Mouse (Mus musculus): Measurements from ENCODE around the gene Snx22. TPM values are rescaled to one million over a fixed set of nuclear protein-coding genes. Genes with fewer than 3 reads are reported as not detected.

The Snx22 gene
- total RNA-seq, 2 experiments from 2014 or later = 1.1 to 1.2 TPM

DNA sequence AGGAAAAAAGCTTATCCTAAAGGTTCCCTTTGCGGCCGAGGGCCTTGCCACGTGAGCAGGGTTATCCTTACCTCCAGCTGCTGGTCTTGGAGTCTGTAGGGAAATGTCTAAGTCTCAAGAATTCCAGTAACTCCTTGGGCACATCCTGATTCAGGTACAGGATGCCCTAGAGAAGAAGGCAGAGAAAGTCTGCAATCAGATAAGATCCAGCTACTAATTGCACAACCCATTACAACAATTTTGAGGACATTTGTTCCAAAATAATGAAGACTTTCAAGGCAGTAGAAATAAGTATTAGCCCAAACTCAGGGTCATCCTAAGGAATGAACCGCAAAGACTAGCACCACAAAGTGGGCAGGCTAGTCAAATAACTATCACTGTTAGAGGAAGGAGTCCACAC, 1.5 kb downstream of the Snx22 start:
- no peak for DNase-seq

DNA sequence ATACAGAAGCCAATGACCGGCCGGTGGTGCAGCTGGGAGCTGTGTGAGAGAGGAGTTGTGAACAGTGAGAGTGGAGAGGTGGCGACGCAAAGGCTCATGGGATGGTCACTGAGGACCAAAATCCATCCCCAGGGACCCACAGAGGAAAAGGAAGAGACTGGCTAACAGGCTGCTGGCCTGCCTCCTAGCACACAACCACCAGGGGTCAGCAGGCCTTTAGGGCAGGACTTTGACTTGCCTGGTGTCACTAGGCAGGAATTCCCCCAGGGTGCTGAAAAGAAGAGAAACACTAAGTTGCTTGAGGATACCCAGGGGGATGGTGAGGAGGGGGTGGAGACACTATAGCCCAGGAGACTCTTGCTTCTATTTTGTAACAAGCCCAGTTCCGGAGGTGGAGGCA, 2.0 kb downstream of the Snx22 start:
- DNase-seq = peak; percentile 67

DNA sequence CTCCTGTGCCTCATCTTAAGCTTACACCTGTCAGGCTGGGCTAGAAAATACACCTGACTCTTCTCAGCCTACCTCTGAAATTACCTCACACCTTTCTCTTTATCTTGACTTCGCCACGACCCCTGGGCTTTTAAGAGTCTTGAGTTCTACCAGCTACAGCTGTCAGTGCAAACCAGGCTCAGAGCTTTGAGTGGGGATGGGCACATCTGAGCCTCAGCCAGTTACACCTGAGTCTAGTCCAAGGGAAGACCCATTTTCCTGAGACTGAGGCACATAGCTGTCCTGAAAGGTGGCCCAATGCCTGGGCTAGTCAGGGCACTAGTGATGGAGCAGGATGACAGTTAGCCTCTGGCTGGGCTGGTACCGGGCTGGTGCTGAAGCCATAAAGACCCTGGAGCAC, 2.7 kb downstream of the Snx22 start:
- DNase-seq = no peak

DNA sequence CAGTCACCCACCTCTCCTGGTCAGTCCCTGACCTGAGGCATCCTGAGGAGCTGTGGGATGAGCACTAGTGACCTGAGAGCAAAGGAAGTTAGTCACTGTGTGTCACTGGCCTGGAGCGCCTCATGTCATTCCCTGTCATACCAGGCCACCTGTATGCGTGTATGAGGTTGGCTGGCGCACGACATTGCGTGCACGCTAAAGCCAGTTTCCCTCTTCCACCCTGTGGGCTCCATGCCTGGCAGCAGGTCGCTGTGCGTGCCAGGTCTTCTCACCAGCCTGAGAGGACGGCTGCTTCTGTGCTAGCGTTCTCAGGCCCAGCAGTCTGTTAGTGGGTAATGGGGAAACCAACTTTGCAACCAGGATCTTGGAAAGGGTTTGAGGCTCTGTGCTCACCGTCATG, 5.2 kb downstream of the Snx22 start:
- no peak for DNase-seq

DNA sequence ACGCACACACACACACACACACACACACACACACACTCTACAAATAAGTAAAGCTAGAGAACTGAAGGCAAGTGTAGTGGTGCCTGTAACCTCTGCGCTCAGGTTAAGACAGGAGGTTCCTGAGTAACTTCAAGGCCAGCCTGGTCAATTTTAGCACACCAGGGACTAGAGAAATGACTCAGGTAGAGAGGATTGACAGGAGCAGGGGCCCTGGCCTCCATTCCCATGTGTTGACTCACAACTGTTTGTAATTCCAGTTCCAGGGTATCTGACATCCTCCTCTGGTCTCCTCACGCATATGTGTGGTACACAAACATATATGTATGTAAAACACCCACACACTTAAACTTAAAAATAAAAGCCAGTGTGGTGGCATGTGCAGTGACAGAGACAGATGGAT, 6.1 kb downstream of the Snx22 start:
- no peak for DNase-seq

DNA sequence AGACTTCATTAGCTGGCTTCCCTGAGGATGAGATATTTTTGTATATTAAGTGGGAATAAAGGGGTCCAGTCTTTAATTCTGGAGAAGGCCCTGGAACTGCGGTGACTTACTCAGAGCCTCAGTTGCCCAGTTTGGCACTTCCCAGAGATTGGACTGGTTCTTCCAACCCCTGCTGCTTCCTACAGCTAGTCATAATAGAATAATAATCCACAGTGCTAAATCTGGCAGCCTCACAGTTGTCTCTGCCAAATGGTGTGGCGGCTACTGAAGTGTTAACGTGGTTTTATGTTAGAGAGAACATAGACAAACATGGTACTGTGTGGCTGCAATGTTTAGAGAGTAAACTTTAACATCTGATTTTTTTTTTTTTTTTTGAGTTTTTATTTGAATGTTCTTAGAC, 7.9 kb downstream of the Snx22 start:
- no peak for DNase-seq

DNA sequence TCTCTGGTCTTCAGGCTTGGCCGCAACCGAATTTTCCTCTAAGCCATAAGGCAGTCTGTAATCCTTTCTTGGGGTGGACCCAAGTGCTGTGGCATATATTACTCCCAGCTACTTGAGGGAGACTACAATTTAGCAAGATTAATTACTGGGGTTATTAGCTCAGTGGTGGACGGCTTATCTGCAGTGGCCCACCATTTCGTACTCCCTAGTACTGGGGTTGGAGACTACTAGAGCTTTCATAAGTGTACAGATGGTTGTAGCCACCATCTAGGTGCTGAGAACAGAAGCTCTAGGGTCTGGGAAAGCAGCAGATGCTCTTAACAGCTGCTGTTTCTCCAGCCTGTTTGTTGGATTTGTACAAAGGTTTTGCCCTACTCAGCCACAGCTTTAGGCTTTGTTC, 8.5 kb downstream of the Snx22 start:
- DNase-seq = no peak

DNA sequence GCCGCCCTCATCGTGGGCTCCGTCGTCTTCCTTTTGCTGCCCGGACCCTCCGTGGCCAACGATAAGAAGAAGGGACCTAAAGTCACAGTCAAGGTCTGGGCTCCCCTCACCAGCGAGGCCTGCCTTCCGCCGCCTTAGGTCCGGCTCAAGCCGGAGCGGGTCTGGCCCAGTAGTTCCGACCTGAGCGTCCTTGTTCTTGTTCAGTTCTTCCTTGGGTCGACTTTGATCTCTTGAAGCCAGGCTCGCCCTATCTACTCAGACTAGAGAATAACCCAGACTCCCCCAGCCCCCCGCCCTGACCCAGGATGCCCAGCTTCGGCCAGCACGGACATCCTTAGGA, 9.2 kb downstream of the Snx22 start:
- DNase-seq = no peak

DNA sequence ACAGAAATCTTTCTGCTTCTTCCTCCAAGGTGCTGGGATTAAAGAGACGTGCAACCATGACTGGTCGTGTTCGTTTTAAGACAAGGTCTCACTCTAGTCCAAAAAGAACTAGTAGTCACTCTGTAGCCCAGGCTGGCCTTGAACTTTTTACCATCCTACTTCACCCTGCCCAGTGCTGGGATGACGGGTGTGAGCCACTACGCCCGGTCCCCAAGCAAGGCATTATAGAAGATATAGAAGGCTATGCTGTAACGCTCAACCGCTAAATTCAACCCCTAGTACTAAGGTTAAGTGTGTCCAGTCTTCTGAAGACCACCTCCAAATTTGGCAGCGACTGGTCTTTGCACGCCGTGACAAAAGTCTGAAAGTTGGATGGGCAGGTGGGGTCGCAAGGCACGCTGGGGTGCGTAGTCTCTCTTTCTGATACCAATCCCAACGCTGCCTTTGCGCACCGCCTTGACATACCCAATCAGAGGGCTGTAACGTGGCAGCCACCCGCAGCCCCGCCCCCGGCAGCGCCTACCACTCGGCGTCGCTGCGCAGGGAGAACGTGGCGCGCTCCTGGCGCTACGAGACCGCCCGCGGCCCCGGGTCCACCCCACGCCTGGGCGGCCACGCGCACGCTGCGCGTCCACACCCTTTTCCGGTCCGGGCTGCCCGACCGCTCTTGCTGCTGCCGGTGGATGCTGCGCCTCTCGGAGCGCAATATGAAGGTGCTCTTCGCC, 9.8 kb downstream of the Snx22 start, which contains the start of gene Ppib:
TSS of gene Ppib (plus strand) at position 640 of the 725 bp plus-strand sequence.
- peak; percentile 98 for DNase-seq

DNA sequence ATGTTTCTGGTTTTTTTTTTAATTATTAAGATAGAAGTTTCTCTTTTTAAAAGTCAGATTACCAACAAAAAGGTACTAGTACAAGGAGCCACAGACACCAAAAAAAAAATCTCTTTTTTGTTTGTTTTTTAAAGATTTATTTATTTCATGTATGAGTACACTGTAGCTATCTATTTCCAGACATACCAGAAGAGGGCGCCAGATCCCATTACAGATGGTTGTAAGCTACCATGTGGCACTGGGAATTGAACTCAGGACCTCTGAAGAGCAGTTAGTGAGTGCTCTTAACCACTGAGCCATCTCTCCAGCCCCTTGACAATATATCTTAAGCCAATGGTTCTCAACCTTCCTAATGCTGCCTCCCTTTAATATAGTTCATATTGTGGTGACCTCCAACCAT, 15.9 kb downstream of the Snx22 start:
- no peak for DNase-seq

DNA sequence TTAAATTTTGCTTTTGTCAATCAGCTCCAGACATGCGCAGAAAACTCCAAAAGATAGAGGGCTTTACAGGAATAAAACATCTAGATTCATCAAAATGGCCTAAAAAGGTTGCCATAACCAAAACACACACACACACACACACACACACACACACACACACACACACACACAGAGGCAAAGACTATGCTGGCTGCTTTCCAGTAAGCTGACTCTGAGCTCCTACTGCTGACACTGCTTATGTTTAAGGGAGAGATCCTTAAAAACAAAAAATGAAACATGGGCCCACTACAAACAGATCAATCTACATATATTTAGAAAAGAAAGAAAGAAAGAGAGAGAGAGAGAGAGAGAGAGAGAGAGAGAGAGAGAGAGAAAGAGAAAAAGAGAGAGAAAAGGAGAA, 16.8 kb downstream of the Snx22 start:
- no peak for DNase-seq

DNA sequence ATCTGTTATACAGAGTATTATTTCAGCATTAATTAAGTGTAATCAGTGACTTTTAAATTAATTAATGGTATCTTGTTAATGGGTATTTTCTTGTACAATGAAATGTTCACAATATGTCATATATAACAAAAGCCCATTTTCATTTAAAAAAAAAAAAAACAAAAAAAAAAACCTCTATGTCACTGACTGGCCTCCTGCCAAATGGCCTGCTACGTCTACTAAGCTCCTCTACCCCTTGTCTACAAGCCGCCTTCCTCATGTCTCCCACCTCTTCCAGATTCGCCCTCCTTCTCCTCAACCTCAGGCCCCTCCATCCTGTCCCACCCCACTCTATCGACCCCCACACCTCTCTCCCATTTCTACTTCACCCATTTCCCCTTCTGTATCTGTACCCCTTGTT, 18.0 kb downstream of the Snx22 start:
- DNase-seq = no peak

DNA sequence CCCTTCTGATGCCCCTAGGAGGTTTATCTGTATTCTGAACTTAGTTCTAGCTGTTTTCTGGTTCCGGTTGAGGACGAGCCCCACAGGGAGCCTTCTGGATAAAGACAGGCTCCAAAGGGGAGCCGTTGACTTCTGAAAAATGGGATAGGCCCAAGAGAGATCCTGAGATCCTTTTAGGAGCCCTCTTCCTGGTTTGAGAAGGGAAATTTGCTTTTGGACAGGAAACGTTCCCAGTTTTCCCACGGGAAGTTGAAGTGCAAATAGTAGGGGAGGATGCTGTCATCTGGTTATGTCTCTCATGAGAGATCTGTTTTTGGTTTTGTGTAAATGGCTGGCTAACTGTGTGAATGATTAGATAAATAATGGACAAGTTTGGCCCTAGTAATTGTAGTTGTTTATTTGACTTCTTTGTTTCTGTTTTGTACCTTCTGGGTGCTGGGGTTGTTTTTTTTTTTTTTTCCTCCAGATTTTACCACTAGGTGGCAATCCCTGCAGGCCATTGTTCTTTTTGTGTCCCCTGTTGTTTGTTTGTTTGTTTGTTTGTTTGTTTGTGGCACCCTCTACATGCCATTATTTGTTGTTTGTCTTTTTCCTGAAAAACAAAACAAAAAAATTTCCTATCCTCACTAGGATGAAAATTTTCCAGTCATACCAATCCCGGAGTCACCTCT, 19.5 kb downstream of the Snx22 start:
- DNase-seq = no peak

DNA sequence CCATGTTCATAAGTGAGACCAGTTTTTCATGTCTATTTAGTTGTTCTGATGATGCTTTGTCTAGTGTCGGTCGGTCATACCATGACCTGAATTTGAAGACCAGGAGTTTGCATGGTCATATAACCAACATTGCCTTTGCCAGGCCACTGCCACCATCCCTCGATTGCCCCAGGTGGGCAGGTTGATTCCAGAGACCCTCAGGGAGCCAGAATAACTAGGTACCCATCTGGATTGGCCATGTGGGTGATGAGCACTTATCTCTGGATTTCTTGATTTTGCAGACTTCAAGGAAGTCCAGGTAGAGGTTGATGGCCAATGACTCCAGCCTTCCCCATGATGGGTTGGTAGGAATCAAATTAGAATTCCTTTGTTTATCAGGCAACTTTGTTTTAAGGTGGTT, 26.3 kb downstream of the Snx22 start:
- DNase-seq = no peak

DNA sequence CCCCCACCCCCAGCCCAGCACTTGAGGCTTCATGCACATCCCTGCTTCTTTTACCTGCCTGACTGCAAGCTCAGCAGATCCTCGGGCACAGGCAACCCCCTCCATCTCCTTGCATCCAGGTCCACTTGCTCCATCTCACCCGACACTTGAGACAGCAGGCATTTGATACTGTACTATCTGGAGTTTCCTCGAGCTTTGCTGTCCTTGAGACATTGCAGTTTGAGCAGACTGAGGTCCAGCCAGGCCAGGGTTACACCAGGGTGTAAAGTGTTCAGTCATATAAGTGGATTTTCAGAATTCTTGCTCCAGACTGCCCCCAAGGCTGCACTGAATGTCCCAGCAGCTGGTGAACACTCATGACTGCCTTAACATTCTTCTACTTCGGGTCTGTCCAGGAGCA, 27.2 kb downstream of the Snx22 start:
- no peak for DNase-seq

DNA sequence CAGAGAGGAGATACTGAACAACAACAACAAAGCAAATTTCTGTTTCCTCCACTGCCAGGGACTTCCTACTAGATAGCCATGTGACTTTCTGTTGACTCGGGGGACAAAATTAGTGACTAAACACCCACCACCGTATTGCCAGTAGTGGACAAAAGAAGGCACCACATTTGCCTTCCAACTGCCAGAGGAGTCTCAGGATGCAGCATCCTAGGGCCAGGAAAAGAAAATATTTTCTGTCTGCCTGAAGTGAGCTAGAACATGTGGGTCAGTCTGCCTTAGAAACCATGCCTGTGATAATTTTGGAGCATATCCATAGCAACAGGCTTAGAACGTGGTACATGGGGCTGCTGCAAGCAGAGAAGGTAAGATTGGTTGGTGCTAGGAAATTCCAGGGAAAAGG, 28.7 kb downstream of the Snx22 start:
- DNase-seq = no peak

DNA sequence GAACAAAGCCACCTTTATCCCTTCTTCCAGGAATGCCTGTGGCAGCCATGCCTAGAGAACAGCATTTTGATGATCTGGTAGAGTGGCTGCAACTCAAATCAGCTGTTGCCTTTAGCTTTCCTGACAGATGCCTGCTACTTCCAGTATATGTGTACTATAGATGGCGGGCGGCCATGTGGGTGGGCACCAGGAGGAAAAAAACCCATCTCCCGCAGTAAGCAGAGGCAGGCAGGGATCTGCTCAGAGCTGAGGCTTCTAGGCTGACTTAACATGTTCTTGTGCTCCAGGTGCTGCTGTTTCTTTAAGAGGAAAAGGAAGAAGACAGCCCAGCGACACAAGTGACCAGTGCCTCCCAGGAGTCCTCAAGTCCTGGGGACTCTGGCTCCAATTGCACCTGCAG, 30.2 kb downstream of the Snx22 start:
- DNase-seq = no peak

DNA sequence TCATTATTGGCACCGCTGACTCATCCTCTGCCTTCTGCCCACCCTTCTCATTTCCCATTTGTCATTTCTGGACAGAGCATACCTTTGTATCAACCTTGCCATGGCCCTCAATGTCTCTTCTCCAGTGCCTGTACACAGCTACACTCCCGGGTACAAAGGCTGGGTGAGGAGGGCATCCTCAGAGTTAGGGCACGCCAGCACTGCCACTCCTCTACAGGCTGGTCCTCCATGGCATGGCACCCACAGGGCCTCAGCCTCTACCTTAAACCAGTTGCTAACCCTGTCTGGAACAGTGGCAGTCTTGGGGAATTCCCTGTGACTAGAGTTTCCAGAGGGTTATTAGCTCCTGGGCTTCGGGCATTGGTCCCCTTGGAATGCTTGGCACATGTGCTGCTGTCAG, 30.9 kb downstream of the Snx22 start:
- DNase-seq = no peak

DNA sequence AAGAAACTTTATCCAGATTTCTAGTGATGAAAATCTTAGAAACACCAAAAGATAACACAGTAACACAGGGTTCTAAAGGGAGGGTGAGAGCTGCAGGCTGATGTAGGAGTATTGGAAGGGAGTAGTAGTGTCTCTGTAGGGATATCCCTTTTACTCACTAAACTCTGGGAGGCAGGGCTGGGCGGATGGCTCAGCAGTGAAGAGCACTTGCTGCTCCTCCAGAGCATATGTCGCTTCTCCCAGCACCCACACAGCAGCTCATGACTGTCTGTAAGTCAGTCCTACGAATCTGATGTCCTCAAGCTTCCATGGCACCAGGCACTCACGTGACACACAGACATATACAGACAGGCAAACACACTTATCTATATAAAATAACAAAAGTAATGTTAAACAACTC, 31.4 kb downstream of the Snx22 start:
- DNase-seq = no peak

DNA sequence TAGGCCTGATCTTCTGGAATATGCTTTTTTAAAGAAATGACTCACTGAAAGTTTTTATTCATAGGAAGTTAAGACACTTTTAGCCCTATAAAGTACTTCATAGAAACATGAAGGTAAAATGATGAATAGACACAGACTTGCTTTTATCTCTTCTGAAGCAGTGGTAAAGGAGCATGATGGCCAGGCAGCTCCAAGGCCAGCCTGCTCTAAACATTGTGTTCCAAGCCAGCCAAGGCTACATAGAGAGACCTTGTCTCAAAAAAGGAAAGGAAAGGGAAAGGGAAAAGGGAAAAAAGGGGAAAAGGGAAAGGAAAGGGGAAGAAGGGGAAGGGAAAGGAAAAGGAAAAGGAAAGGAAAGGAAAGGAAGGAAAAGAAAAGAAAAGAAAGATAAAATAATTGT, 48.9 kb downstream of the Snx22 start:
- no peak for DNase-seq

All from heart, postnatal 4 days (tissue).